Mouse (Mus musculus): Measurements from ENCODE around the gene Nfu1.

DNA sequence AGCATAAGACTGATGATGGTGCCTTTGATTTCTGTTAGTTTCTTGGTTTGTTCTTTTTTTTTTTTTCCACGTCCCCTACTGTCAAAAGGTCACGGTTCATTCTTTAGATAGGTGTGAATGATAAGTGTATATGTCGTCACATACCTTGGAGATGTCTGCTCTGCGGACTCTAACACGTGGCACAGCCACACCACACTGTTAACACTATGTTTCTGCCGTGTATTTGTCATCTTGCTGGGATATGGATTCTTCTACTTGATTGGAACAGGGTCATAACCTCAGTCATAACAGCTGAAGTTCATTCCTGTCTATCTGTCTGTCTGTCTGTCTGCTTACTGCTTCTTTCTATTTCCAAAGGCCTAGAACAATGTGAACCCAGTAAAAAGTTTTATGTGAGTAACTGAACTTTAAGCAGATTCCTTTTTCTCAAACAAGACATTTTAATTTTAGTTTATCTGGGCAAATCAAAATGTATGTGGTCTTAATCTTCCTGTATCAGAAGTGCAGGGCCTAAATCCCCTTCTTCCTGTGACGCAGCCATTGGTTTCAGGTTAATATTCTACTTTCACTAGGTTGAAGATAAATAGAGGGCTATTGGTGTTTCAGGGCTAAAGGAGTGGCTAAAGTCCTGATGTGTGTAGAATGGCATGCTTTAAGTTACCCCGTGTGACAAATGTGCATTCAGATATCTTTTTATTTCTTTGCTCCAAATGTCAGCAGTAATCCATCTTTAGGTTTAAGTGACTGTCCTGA is 30.7 kb upstream of the Nfu1 start:
- TF ChIP-seq CTCF (IDR thresholded peaks at IDR 0.05; ENCODE audit: low read depth, low read length) = no peak
- no peak for TF ChIP-seq POLR2A (IDR thresholded peaks at IDR 0.05; ENCODE audit: insufficient read depth, low read length)
- no peak for TF ChIP-seq EP300 (IDR thresholded peaks at IDR 0.05; ENCODE audit: insufficient read depth, low read depth, low read length)
